Mouse (Mus musculus) E14TG2a.4 (cell line): Measurements from ENCODE around the gene Hspg2.
A peak's percentile ranks its signal among the peaks of the same experiment; 100 is the strongest.

Source experiments
- H3K27me3 ChIP-seq: 2 replicates; pipeline ENCODE4 v1.6.1; 2014; ENCODE audit warnings: low read length, control low read depth; ENCODE audit not compliant: insufficient read depth
- H3K36me3 ChIP-seq: 2 replicates; pipeline ENCODE4 v1.6.1; 2014; ENCODE audit warnings: low read length, control low read depth; ENCODE audit not compliant: insufficient read depth
- H3K4me1 ChIP-seq: replicated peaks from 2 replicates; pipeline ENCODE4 v1.6.1; 2014; ENCODE audit warnings: low read depth, low read length, control low read depth
- H3K4me3 ChIP-seq: replicated peaks from 2 replicates; pipeline ENCODE4 v1.5.1; 2014; ENCODE audit warnings: mild to moderate bottlenecking, low read length
- H3K9me3 ChIP-seq: 2 replicates; pipeline ENCODE4 v1.6.1; 2014; ENCODE audit warnings: low read length, control low read depth
- CTCF ChIP-seq: conservative IDR thresholded peaks from 2 replicates; pipeline ENCODE4 v1.5.1; 2014; ENCODE audit warnings: low read length
- NANOG ChIP-seq: IDR thresholded peaks from 2 replicates; pipeline ENCODE4 v1.6.1; 2014; ENCODE audit warnings: borderline replicate concordance, low read length, mixed read lengths
- POU5F1 ChIP-seq: IDR thresholded peaks from 2 replicates; pipeline ENCODE4 v1.6.1; 2014; ENCODE audit warnings: low read length, borderline replicate concordance

Hspg2 gene

DNA sequence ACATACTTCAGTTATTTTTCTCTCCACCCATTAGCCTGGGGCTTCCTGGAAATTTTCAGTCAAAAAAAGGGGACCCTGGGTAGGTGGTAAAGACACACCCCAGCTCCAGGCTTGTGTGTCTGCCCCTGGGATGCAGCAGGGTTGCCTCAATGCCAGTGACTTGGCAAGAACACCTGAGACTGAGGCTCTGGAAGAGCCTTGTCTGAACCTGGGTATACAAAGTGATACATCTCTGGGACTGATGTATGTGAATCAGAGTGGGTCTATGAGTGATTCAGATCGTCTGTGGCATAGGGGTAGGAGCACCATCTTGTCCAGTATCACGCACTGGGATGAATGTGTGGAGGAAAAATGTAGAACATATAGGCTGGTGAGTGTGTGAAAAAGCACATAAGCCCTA, 1.0 kb upstream of the Hspg2 start:
- peaks cover 3% of the 10 kb centered on the region for H3K27me3 ChIP-seq

GRCm38 (mm10) chr4:137469081-137469844, 694 bp downstream of the Hspg2 start:
- Histone ChIP-seq H3K36me3 (peaks cover 17% of the 10 kb centered on the region), H3K4me3 (peak overlapping the region; percentile 95), H3K4me1 (peaks cover 84% of the 10 kb centered on the region), H3K27me3 (peaks cover 3% of the 10 kb centered on the region), H3K9me3 (no peaks in the 10 kb centered on the region)
- no peak for TF ChIP-seq NANOG
- no peak for TF ChIP-seq CTCF
- TF ChIP-seq POU5F1, result no peak

More for the DNA sequence above, 1.0 kb upstream of the Hspg2 start:
- peaks cover 84% of the 10 kb centered on the region for H3K4me1 ChIP-seq
- H3K9me3 ChIP-seq, result no peaks in the 10 kb centered on the region
- peaks cover under 1% of the 10 kb centered on the region for H3K36me3 ChIP-seq
- H3K4me3 ChIP-seq, result peak overlapping the region; percentile 74; the same call in 1 of the 2 replicates
- no peak for TF ChIP-seq NANOG
- no peak for TF ChIP-seq POU5F1
- TF ChIP-seq CTCF, result no peak

DNA sequence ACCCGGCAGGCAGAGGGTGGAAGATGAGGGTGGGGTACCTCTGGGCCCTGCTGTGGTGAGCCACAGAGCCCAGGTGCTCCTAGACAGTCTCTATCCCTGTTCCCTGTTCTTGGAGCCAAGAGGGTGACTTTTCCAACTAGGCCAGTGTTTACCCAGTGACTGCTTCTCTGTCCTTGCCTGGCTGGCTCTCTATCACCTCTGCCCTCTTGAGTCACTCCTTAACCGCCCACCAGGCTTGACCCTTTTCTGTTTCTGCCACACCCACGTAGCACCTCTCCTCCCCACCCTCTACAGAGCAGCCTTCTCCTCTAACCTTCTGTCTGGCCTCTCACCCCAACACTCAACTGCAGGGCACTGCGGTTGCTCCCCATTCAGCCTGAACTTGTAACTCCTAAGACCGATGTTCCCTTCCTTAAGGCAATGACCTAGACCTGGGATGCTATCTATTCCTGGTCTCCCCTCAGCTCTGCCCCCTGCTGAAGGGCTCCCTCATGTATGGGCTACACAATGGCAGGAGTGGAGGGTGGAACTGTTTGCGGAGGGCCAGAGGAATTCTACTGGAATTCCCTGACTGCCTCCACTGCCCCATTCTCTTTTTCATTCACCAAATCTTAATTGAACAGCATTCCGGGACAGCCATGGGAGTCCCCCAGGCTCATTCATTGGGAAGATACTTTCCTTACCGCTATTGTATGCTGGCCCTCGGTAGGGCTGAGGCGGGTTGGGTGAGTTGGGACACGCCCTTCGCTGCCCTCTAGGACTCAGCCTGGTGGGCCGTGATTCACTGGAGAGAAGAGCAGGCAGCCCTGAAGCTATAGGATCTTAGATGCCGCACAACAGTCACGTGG, 1.5 kb downstream of the Hspg2 start:
- H3K4me1 ChIP-seq, result peaks cover 84% of the 10 kb centered on the region
- H3K36me3 ChIP-seq, result peaks cover 25% of the 10 kb centered on the region
- H3K4me3 ChIP-seq, result peak overlapping the region; percentile 95
- peak; percentile 38; the same call in 1 of the 2 replicates for TF ChIP-seq NANOG
- 0 out of 2 replicates have a peak, but pooled peaks have one; percentile 3 for TF ChIP-seq CTCF
- no peak for TF ChIP-seq POU5F1
- H3K27me3 ChIP-seq, result peaks cover 3% of the 10 kb centered on the region
- no peaks in the 10 kb centered on the region for H3K9me3 ChIP-seq

- TF ChIP-seq POU5F1 (no peak), CTCF (no peak), NANOG (no peak)
- peaks cover 28% of the 10 kb centered on the region for H3K36me3 ChIP-seq
- H3K4me1 ChIP-seq, result peaks cover 84% of the 10 kb centered on the region
- no peaks in the 10 kb centered on the region for H3K9me3 ChIP-seq
- H3K27me3 ChIP-seq, result peaks cover 3% of the 10 kb centered on the region
- H3K4me3 ChIP-seq, result peak overlapping the region; percentile 95
These were observed 2.2 kb downstream of the Hspg2 start for GRCm38 (mm10) chr4:137470701-137471317.

DNA sequence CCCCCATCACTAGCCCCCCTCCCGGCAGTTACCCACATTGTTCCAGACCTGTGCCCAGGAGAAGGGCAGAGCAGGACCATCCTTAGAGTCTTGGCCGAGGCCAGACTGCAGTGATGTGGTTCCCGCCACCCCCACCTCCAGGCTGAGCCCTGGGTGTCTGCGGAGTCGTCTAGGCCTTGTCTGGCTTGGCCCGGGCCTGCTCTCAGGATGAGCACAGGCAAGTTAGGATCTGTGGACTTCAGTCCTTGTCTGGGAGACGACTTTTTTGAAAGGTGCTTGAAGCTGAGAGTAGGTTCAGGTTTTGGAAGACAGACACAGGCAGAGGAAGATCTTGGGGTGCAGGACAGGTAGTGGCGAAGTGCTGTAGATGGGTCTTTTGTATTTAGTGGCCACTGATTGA, 2.8 kb downstream of the Hspg2 start:
- H3K36me3 ChIP-seq, result peaks cover 28% of the 10 kb centered on the region
- H3K4me1 ChIP-seq, result peaks cover 90% of the 10 kb centered on the region
- TF ChIP-seq CTCF, result no peak
- TF ChIP-seq NANOG, result no peak
- TF ChIP-seq POU5F1, result no peak
- peak overlapping the region; percentile 95 for H3K4me3 ChIP-seq
- no peaks in the 10 kb centered on the region for H3K9me3 ChIP-seq
- peaks cover 3% of the 10 kb centered on the region for H3K27me3 ChIP-seq

- Histone ChIP-seq H3K36me3 (peaks cover 29% of the 10 kb centered on the region), H3K27me3 (no peaks in the 10 kb centered on the region), H3K4me3 (peak overlapping the region; percentile 41), H3K9me3 (no peaks in the 10 kb centered on the region), H3K4me1 (peaks cover 93% of the 10 kb centered on the region)
- TF ChIP-seq CTCF (no peak), NANOG (no peak), POU5F1 (no peak)
These were observed 4.7 kb downstream of the Hspg2 start for GRCm38 (mm10) chr4:137473240-137473639.

GRCm38 (mm10) chr4:137473701-137474388, 5.3 kb downstream of the Hspg2 start:
- Histone ChIP-seq H3K4me3 (peak overlapping the region; percentile 41), H3K9me3 (no peaks in the 10 kb centered on the region), H3K4me1 (peaks cover 99% of the 10 kb centered on the region), H3K27me3 (no peaks in the 10 kb centered on the region), H3K36me3 (peaks cover 34% of the 10 kb centered on the region)
- TF ChIP-seq CTCF (no peak), NANOG (no peak), POU5F1 (no peak)

GRCm38 (mm10) chr4:137474694-137475093, 6.1 kb downstream of the Hspg2 start:
- Histone ChIP-seq H3K9me3 (no peaks in the 10 kb centered on the region), H3K4me3 (no peak overlapping the region), H3K36me3 (peaks cover 41% of the 10 kb centered on the region), H3K4me1 (peaks cover 100% of the 10 kb centered on the region), H3K27me3 (no peaks in the 10 kb centered on the region)
- TF ChIP-seq POU5F1 (no peak), NANOG (no peak), CTCF (no peak)
